In the genomic region with DNA sequence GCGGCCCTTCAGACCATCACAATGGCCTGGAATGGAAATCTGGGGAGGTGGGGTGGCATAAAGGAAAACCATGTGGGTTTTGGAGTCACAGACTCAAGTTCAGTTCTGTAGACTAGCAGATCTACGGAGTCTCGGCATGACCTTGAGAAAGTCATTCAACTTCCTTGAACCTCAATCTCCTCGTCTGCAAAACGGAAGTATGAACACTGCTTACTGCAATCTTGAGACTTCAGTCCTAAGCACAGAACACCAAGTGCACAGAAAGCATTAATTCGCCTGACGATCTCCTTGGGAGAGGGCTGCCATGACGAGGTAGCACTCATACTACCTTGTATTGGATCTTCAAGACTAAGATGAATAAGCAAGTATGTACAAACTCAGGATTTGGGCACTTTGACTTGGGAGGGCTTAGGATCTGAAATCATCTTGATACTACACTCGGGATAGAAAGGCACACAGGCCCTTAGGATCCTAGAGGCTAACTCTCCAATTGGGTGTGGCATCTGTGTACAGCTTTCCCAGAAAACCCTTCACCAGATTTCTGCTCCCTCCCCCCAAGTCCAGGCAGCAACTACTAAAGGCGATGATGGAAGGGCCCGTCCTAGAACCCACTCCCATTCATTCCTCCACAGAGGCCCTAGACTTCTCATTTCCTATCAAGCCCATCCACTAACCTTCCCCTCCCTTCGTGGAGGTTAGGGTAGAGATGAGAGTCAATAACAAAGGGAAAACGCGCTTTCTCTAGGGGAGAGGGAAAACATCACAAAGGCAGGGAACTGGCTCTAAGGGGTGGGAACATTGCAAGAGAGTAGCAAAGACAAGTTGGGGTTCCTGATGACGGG, we compare ENCODE assay signal across 9 mouse cellular contexts. TPM values are rescaled to one million over a fixed set of nuclear protein-coding genes. Genes with fewer than 3 reads are reported as not detected.
DNase-seq lines count a peak whose midpoint lies in the region; ATAC-seq lines count a peak whose summit lies in the region.
"Had no signal": no experiment of that assay in that cellular context is flagged by ENCODE, and none has a peak within 500 bp of the region (broad histone marks: within the 10 kb centered on the region; RNA-seq: fewer than 3 reads in every experiment).

No protein-coding gene starts in this region.

- DNase-seq in heart, adult 8-10 months (ENCODE audit: low spot score): no peak
- DNase-seq in MEL-GATA-1-ER (ENCODE audit: extremely low read depth, low read depth): peak; percentile 47
- DNase-seq in forebrain, embryonic 14.5 days (ENCODE audit: low spot score): peak; percentile 50
- DNase-seq in gastrocnemius, adult 18-20 months (ENCODE audit: low spot score): no peak

- no peak overlapping the region for H3K27ac ChIP-seq in heart, embryonic 12.5 days (ENCODE audit: poor library complexity, severe bottlenecking)
- H3K27ac ChIP-seq in forebrain, embryonic 14.5 days (ENCODE audit: low read depth, low read length): peak overlapping the region; percentile 79
- peak overlapping the region; percentile 81 for H3K27ac ChIP-seq in midbrain, embryonic 12.5 days (replicated peaks)

- H3K4me3 ChIP-seq in heart, embryonic 12.5 days: peak overlapping the region; percentile 50; the same call in 1 of the 2 replicates
- H3K4me3 ChIP-seq in forebrain, embryonic 14.5 days (ENCODE audit: low read depth, low read length): peak overlapping the region; percentile 52
- peak overlapping the region; percentile 60 for H3K4me3 ChIP-seq in midbrain, embryonic 12.5 days
- H3K4me3 ChIP-seq: myocyte had no signal

- H3K36me3 ChIP-seq in heart, embryonic 12.5 days: no peaks in the 10 kb centered on the region
- H3K36me3 ChIP-seq in forebrain, embryonic 14.5 days (ENCODE audit: control insufficient read depth, insufficient read depth, low read length): no peaks in the 10 kb centered on the region
- H3K36me3 ChIP-seq in midbrain, embryonic 12.5 days: no peaks in the 10 kb centered on the region; the same call in 1 of the 2 replicates

- H3K27me3 ChIP-seq in heart, embryonic 12.5 days (replicated peaks): peaks cover 57% of the 10 kb centered on the region
- no peaks in the 10 kb centered on the region for H3K27me3 ChIP-seq in forebrain, embryonic 14.5 days (replicated peaks; ENCODE audit: control insufficient read depth, insufficient read depth, low read length)
- H3K27me3 ChIP-seq in midbrain, embryonic 12.5 days: peaks cover 32% of the 10 kb centered on the region

- ATAC-seq in heart, embryonic 12.5 days (ENCODE audit: insufficient number of reproducible peaks, low FRiP score): no peak
- peak; percentile 0; the same call in 1 of the 2 replicates for ATAC-seq in forebrain, embryonic 14.5 days
- no peak for ATAC-seq in midbrain, embryonic 12.5 days (ENCODE audit: low FRiP score, low read depth)
- no peak for ATAC-seq in CD4-positive, CD25-positive, alpha-beta regulatory T cell, adult 4 months
- no peak for ATAC-seq in erythroid progenitor cell, adult 5-6 weeks (replicated peaks; ENCODE audit: low FRiP score, poor library complexity, severe bottlenecking)

- peak overlapping the region; percentile 81; the same call in 1 of the 2 replicates for H3K4me2 ChIP-seq in heart, embryonic 12.5 days
- H3K4me2 ChIP-seq in forebrain, embryonic 14.5 days (ENCODE audit: low read length): peak overlapping the region; percentile 69
- peak overlapping the region; percentile 75 for H3K4me2 ChIP-seq in midbrain, embryonic 12.5 days (replicated peaks)

- peaks cover 10% of the 10 kb centered on the region for H3K4me1 ChIP-seq in heart, embryonic 12.5 days (replicated peaks)
- H3K4me1 ChIP-seq in forebrain, embryonic 14.5 days (ENCODE audit: control insufficient read depth, insufficient read depth, low read length): peaks cover 15% of the 10 kb centered on the region
- H3K4me1 ChIP-seq in midbrain, embryonic 12.5 days: peaks cover 40% of the 10 kb centered on the region

- 0 out of 2 replicates have a peak overlapping the region, but pooled peaks have one; percentile 62 for H3K9ac ChIP-seq in heart, embryonic 12.5 days
- peak overlapping the region; percentile 89 for H3K9ac ChIP-seq in forebrain, embryonic 14.5 days (ENCODE audit: low read length)
- H3K9ac ChIP-seq in midbrain, embryonic 12.5 days (replicated peaks): peak overlapping the region; percentile 82

- H3K9me3 ChIP-seq in heart, embryonic 12.5 days (replicated peaks): no peaks in the 10 kb centered on the region
- no peaks in the 10 kb centered on the region for H3K9me3 ChIP-seq in forebrain, embryonic 14.5 days (replicated peaks; ENCODE audit: control insufficient read depth, low read length)
- H3K9me3 ChIP-seq in midbrain, embryonic 12.5 days: no peaks in the 10 kb centered on the region

- 59% methylated on average over 15 of the region's 15 CpGs for WGBS in heart, embryonic 12.5 days
- WGBS in forebrain, embryonic 14.5 days: 63% methylated on average over 15 of the region's 15 CpGs
- WGBS in midbrain, embryonic 12.5 days: 62% methylated on average over 15 of the region's 15 CpGs

RNA-seq across cellular contexts. Expression of gene Kif5a, which starts 1.2 kb away (rescaled TPM):
- 0.37 and 0.79 TPM in 2 replicates for polyA plus RNA-seq in heart, embryonic 12.5 days (2016; fragmentation: Nextera tagmentation; extraction: Ambion mirVana)
- 1 to 10 TPM in 2 of 4 experiments, under 1 TPM in 2; 0.54 to 1.6 (median 1.2) TPM for total RNA-seq in heart, adult 8-10 months (2022)
- polyA plus RNA-seq in forebrain, embryonic 14.5 days (2014; fragmentation: Nextera tagmentation; extraction: Ambion mirVana): 47.6 and 68.8 TPM in 2 replicates
- 53.9 and 61.6 TPM in 2 replicates for polyA plus RNA-seq in midbrain, embryonic 12.5 days (2016; fragmentation: Nextera tagmentation; extraction: Ambion mirVana)
- polyA plus RNA-seq in CD4-positive, CD25-positive, alpha-beta regulatory T cell, adult 4 months (2017; shearing (Covaris generic)): not detected
- not detected in 2 replicates for total RNA-seq in erythroid progenitor cell, adult 5-6 weeks (2015; ENCODE audit: low replicate concordance)
- total RNA-seq in erythroid progenitor cell, adult 5-6 weeks (2017; ENCODE audit: low replicate concordance): not detected in 2 replicates
- total RNA-seq in gastrocnemius, adult 18-20 months (2021): under 1 TPM; 0.21 to 0.37 TPM

RNA-seq across cellular contexts. Expression of gene Dctn2, which starts 4.2 kb away (rescaled TPM):
- polyA plus RNA-seq in heart, embryonic 12.5 days (2016; fragmentation: Nextera tagmentation; extraction: Ambion mirVana): 133 and 136 TPM in 2 replicates
- 100 to 1,000 TPM; 143 to 151 (median 146) TPM for total RNA-seq in heart, adult 8-10 months (2022)
- 286 and 300 TPM in 2 replicates for polyA plus RNA-seq in forebrain, embryonic 14.5 days (2014; fragmentation: Nextera tagmentation; extraction: Ambion mirVana)
- 245 and 250 TPM in 2 replicates for polyA plus RNA-seq in midbrain, embryonic 12.5 days (2016; fragmentation: Nextera tagmentation; extraction: Ambion mirVana)
- 10 to 100 TPM; 43.8 to 48.0 TPM for polyA plus RNA-seq in CD4-positive, CD25-positive, alpha-beta regulatory T cell, adult 4 months (2017; shearing (Covaris generic))
- total RNA-seq in erythroid progenitor cell, adult 5-6 weeks (2015; ENCODE audit: low replicate concordance): 72.9 and 75.0 TPM in 2 replicates
- total RNA-seq in erythroid progenitor cell, adult 5-6 weeks (2017; ENCODE audit: low replicate concordance): 64.0 and 70.5 TPM in 2 replicates
- 10 to 100 TPM; 96.1 to 97.2 TPM for total RNA-seq in gastrocnemius, adult 18-20 months (2021)

RNA-seq across cellular contexts. Expression of gene Mbd6, which starts 26.9 kb away (rescaled TPM):
- 13.6 and 14.6 TPM in 2 replicates for polyA plus RNA-seq in heart, embryonic 12.5 days (2016; fragmentation: Nextera tagmentation; extraction: Ambion mirVana)
- total RNA-seq in heart, adult 8-10 months (2022): 10 to 100 TPM; 17.6 to 25.5 (median 19.5) TPM
- 8.4 and 11.2 TPM in 2 replicates for polyA plus RNA-seq in forebrain, embryonic 14.5 days (2014; fragmentation: Nextera tagmentation; extraction: Ambion mirVana)
- polyA plus RNA-seq in midbrain, embryonic 12.5 days (2016; fragmentation: Nextera tagmentation; extraction: Ambion mirVana): 20.3 and 21.7 TPM in 2 replicates
- 10 to 100 TPM in 1 of 2 experiments, 1 to 10 TPM in 1; 4.0 to 14.7 TPM for polyA plus RNA-seq in CD4-positive, CD25-positive, alpha-beta regulatory T cell, adult 4 months (2017; shearing (Covaris generic))
- 55.8 and 69.6 TPM in 2 replicates for total RNA-seq in erythroid progenitor cell, adult 5-6 weeks (2015; ENCODE audit: low replicate concordance)
- total RNA-seq in erythroid progenitor cell, adult 5-6 weeks (2017; ENCODE audit: low replicate concordance): 10.7 and 15.0 TPM in 2 replicates
- total RNA-seq in gastrocnemius, adult 18-20 months (2021): 10 to 100 TPM; 14.6 to 15.7 TPM

RNA-seq across cellular contexts. Expression of gene Mars, which starts 49.7 kb away (rescaled TPM):
- polyA plus RNA-seq in heart, embryonic 12.5 days (2016; fragmentation: Nextera tagmentation; extraction: Ambion mirVana): 107 and 110 TPM in 2 replicates
- total RNA-seq in heart, adult 8-10 months (2022): 10 to 100 TPM; 42.1 to 48.8 (median 45.4) TPM
- 124 and 135 TPM in 2 replicates for polyA plus RNA-seq in forebrain, embryonic 14.5 days (2014; fragmentation: Nextera tagmentation; extraction: Ambion mirVana)
- polyA plus RNA-seq in midbrain, embryonic 12.5 days (2016; fragmentation: Nextera tagmentation; extraction: Ambion mirVana): 156 and 166 TPM in 2 replicates
- 10 to 100 TPM; 20.4 to 33.2 TPM for polyA plus RNA-seq in CD4-positive, CD25-positive, alpha-beta regulatory T cell, adult 4 months (2017; shearing (Covaris generic))
- 68.5 and 80.9 TPM in 2 replicates for total RNA-seq in erythroid progenitor cell, adult 5-6 weeks (2015; ENCODE audit: low replicate concordance)
- 86.0 and 98.9 TPM in 2 replicates for total RNA-seq in erythroid progenitor cell, adult 5-6 weeks (2017; ENCODE audit: low replicate concordance)
- total RNA-seq in gastrocnemius, adult 18-20 months (2021): 10 to 100 TPM; 67.5 to 68.8 TPM

RNA-seq across cellular contexts. Expression of gene Pip4k2c, which starts 50.5 kb away (rescaled TPM):
- polyA plus RNA-seq in heart, embryonic 12.5 days (2016; fragmentation: Nextera tagmentation; extraction: Ambion mirVana): 29.7 and 31.5 TPM in 2 replicates
- 10 to 100 TPM; 32.4 to 38.3 (median 35.3) TPM for total RNA-seq in heart, adult 8-10 months (2022)
- polyA plus RNA-seq in forebrain, embryonic 14.5 days (2014; fragmentation: Nextera tagmentation; extraction: Ambion mirVana): 15.3 and 17.4 TPM in 2 replicates
- 17.0 and 18.1 TPM in 2 replicates for polyA plus RNA-seq in midbrain, embryonic 12.5 days (2016; fragmentation: Nextera tagmentation; extraction: Ambion mirVana)
- 10 to 100 TPM; 24.2 to 39.3 TPM for polyA plus RNA-seq in CD4-positive, CD25-positive, alpha-beta regulatory T cell, adult 4 months (2017; shearing (Covaris generic))
- total RNA-seq in erythroid progenitor cell, adult 5-6 weeks (2015; ENCODE audit: low replicate concordance): 31.4 and 61.6 TPM in 2 replicates
- total RNA-seq in erythroid progenitor cell, adult 5-6 weeks (2017; ENCODE audit: low replicate concordance): 37.8 and 46.2 TPM in 2 replicates
- 1 to 10 TPM; 7.4 to 8.2 TPM for total RNA-seq in gastrocnemius, adult 18-20 months (2021)

Comparison
In these comparisons a context has a peak if more than half of its experiments do, and no peak if none do; other contexts are left out.
1. DNase-seq: peak in MEL-GATA-1-ER (single experiment) and forebrain, embryonic 14.5 days (single experiment); none in heart, adult 8-10 months (single experiment) and gastrocnemius, adult 18-20 months (single experiment).
2. RNA of gene Kif5a, which starts 1.2 kb away (polyA plus RNA-seq): 53.9 to 61.6 TPM in midbrain, embryonic 12.5 days and 47.6 to 68.8 TPM in forebrain, embryonic 14.5 days; 0.37 to 0.79 TPM in heart, embryonic 12.5 days and not detected in CD4-positive, CD25-positive, alpha-beta regulatory T cell, adult 4 months; every median in the first group is over 10 times any median in the second.
3. Peak in every context shown above with its lines, with median percentiles within 50 percentile points of each other: H3K4me2 ChIP-seq, H3K4me3 ChIP-seq and H3K9ac ChIP-seq.